Mouse (Mus musculus) MEL-GATA-1-ER (cell line): ENCODE data around the gene Slc26a8.
"Not testable (repeated sequence)": the region's sequence is repeated elsewhere in the genome, so short reads cannot be mapped to it uniquely, and the experiment has no call there.

Experiments
- DNase-seq: peaks from one replicate; pipeline ENCODE4 v3.0.0-alpha.2; 2012; ENCODE audit warnings: low read depth; ENCODE audit errors: extremely low read depth

Gene Slc26a8

DNA sequence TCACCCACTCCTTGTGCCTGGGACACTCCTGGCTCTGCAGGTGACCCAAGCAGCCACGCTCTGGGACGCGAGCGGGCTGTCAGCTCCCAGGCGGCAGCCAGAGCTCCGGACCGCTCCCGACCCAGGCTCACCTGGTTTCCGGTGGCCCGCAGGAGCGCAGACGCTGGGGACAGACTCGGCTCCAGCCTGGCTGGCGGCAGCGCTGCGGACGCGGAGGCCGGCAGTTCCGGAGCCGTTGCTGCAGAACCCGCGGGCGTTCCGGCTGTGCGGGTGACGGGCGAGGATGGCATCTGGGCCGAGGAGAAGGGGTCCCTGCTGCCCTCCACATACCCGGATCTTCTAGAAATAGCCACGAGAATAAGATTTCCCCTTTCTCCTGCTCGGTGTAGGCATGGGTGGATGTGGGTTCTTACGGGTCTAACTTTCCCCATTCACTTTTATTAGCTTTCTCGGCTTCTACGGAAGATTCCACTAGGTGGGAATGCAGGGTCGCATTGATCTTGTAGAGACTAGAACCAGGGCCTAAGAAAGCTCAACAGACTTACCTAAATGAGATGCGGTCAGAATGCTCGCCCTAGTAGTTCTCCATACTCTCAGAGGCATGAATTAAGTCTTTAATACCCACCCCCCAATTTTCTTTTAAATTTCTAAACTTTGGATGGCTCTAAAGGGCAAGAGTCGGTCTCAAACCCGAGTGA, at the start of gene Slc26a8:
Gene Slc26a8 (minus strand): TSS at position 648 of the 698 bp plus-strand sequence.
- DNase-seq = no peak

DNA sequence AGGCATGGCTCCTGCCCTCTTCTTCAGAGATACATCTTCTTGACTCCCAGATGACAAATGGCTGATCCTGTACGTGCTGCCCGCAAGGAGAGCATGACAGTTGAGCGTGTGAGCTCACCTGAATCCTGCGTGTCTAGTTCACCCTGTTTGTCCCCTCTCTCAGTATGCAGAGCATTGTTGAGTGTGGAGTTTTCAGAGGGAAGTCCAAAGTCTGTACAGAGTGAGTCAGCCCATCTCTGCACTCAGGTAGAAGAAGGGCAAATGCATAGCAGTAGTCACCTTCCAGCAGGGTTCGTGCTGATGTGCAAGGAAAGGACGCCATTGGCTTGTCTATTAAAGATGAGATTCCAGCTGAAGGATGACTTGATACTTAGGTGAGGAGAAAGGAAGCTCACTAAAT, 49.2 kb upstream of the Slc26a8 start:
- DNase-seq = no peak

DNA sequence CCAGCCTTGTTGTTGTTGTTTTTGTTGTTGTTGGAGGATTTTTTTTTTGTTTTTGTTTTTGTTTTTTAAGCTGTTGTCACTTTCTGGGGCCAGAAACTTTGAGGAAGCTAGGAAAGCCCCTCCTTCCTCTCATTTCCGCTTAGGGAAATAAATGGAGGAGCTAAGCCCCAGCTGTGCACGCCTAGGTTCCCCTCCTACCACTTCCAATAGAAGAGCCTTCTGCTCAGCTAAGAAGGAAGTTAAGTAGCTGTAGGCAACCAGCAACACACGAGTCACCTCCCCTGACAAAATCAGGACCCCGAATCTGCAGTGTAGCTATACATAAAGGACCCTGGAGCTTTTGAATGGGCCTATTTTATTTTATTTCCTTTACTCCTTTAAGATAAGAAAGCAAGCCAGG, 47.9 kb upstream of the Slc26a8 start:
- DNase-seq = no peak

DNA sequence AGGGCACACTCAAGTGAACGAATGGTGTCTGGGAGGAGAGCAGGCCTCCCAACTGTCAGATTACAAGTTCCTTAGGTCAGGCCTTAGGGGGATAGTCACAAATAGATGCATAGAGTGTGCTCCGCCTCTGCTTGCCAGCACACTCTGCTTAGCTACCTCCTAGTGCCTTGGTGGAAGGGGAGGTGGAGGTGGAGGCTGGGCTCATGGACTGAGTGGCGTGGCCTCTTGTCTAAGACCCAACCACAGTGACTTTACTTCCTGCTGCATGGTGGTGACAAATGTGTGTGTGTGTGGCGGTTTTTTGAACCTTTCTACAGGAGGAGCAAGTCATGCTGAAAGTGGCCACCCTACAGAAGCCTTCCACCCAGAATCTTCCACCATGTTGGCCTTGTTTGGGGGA, 46.5 kb upstream of the Slc26a8 start:
- no peak for DNase-seq

DNA sequence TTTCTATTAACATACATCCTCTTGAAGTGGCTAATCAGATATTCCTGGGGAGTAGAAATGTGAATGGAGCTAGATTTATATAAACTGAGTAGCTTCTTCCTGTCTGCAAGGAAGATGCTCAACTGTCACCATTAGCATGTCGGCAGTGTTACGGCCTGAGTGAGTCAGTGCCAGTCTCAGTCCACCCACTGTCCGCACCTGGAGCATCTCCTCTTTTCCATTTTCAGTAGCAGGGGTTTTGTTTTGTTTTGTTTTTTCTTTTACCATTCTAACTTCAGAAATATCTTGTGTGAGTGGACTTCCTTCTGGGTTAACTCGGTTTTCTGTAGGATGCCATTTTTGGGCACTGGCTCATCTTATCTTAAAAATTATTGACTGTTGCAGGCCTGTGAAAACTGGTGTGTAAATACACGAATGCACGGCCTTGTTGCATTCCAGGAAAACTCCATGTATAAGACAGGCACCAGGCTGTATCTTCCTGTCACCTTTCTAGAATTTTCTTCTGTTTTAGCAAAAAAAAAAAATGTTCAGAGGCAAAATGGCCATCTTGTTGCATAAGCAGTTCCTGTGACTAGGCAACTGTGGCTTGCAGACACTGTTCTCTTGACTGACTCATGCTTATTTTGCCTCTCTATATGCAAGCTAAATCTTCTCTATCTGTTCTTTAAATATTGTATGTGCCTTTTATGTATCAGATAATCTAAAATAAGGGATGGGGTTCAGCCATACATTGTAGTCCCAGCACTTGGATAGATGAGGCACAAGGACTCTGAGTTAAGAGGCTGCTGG, 45.5 kb upstream of the Slc26a8 start:
- DNase-seq = no peak

DNA sequence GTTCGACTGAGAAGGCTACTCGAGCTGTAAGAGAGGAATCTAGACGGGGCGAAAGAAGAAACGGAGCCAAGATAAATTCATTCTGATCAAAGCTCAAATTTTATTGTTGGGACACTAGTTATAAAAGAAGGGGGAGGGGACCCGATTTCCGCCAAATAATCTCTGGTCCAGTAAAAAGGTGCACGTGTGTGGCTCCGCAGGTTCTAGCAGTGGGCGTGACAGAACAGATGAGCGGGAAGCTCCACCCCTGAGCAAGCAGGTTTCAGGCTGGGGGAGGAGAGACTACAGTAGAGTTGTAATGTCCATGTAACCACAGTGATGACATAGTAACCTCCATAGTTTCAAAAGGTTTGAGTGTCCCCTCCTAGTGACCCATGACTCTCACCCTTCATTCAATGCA, 37.5 kb upstream of the Slc26a8 start:
- not testable (repeated sequence) for DNase-seq

DNA sequence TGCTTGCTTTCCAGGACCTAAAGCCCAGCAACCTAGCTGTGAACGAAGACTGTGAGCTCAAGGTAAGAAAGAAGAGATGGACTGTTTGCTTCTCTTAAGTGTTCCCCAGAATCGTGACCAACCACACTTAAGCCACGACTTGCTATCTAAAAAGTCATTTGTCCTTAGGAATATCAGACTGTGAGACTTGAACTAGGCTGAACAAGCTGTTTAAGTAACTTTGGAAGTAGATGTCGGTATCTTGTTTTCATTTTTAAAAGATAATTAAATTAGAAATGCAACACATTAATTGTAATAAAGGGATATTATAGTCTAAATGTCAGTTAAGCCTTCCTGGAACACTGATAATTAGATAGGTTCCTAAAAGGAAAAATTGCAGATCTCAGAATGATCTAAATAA, 35.8 kb upstream of the Slc26a8 start, which contains the start of gene AC170998.1:
Gene AC170998.1 (plus strand): TSS at position 301 of the 400 bp plus-strand sequence.
- no peak for DNase-seq

DNA sequence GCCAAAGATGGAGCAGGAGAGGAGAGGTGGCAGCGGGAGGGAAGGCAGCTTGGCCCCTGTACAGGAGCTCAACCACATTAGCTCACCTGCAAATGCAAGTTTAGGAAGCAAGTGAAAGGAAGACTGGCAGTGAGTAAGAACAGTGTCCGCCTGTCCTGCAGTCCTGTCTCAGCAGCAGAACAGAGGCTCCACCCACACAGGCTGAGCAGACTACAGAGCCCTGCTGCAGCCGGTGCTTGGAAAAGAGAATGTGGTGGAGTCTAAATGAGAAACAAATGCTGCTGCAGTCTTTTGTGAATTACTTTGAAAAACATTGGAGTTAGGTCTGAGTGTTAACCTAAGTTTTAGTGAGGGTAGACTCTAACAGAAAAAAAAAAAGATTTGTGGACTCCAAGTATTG, 27.5 kb upstream of the Slc26a8 start:
- DNase-seq = no peak

DNA sequence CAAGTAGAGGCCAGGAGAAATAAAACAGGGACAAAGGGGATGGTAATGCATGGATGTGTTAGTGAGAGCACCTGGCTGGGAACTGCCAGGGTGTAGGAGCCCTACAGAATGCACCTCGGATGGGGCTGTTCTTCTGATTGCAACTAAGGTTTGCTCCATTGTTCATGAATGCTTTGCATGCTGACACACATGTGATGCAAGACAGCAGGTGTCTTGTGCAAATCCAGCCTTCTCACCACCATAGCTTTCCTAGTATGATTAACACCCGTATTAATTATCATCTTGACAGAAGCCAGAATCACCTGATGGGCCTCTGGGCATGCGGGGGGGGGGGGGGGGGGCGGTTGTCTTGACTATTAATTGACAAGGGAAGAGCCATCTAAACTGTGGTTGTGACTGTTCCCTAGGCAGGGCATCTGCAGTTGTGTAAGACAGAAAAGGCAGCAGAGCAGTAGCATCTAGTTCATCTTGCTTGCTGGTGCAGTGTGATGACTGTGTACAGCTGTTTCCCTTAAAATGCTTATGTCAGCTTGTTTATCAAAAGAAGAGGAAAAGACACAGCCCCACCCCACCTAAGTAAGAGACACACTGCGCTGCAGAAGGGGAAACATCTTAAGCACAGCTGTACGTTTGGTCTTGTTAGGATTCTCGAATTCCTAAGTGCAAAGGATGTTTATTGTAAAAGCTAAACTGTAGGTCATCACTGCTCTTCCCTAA, 26.0 kb upstream of the Slc26a8 start:
- DNase-seq = no peak

DNA sequence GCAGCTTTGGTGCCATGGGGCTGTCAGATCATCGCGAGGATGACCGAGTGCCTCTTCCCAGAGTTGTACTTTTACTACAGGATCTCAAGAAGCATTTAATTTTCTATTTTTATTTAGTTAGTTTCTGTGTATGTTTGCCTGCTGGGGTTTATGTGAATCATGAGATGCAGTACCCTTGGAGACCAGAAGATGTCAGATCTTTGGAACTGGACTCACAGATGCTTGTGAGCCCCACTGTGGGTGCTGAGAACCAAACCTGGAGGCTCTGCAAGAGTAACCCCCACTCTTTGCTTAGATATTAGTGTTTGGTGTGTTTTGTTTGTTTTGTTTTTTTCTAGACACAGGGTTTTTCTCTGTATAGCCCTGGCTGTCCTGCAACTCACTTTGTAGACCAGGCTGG, 24.0 kb upstream of the Slc26a8 start:
- DNase-seq = no peak

DNA sequence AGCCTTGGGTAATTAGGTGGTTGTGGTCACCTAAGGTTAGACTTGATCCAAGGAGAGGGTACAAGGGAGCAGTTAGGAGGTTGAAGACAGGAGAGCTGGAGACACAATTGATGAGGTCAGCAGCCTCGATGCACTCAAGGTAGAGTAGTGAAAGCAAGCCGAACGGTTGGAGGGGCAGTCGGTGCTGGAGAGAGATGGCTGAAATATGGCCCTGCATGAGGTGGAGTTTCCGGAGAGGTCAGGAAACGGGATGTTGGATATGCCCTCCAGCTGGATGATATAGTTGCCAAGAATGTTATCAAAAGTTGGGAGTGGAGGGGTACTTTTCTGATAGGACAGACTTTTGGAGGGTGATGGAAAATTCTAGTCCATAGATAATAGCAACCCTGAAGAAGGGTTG, 22.3 kb upstream of the Slc26a8 start:
- no peak for DNase-seq

DNA sequence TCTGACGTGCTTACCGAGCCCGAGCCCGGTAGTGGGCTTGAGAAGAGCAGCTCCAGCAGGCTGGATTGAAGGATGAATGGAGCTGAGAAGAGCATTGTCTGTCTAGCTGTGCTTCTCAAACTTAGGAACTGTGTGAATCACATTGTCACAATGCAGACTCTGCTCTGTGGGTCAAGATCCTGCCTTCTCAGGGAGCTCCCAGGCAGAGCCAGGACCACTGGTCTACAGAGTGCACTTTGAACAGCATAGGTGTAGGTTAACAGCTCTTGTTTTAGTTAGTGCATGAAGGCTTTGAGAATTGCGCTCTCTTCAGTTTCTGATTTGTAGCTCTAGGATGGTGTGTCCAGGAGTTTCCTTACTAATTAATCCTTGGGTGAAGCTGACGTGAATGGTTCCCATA, 21.2 kb upstream of the Slc26a8 start:
- no peak for DNase-seq

DNA sequence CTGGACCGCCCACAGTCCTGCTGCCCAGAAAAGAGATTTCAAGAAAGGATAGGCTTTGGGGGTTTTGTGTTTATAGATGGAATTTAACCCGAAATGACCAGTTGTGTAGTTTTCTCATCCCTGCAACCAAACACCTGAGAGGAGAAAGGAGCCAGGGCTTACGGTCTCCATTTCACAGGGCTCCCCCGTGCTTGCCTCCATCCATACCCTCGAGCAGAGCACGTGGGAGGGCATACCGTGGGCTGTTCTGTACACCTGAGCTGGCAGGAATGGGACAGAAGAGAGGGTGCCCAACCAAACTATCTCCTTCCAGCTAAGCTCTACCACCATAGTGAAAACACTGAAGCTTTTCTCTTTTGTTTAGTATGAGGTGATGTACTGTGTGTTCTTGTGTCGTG, 20.3 kb upstream of the Slc26a8 start:
- no peak for DNase-seq

DNA sequence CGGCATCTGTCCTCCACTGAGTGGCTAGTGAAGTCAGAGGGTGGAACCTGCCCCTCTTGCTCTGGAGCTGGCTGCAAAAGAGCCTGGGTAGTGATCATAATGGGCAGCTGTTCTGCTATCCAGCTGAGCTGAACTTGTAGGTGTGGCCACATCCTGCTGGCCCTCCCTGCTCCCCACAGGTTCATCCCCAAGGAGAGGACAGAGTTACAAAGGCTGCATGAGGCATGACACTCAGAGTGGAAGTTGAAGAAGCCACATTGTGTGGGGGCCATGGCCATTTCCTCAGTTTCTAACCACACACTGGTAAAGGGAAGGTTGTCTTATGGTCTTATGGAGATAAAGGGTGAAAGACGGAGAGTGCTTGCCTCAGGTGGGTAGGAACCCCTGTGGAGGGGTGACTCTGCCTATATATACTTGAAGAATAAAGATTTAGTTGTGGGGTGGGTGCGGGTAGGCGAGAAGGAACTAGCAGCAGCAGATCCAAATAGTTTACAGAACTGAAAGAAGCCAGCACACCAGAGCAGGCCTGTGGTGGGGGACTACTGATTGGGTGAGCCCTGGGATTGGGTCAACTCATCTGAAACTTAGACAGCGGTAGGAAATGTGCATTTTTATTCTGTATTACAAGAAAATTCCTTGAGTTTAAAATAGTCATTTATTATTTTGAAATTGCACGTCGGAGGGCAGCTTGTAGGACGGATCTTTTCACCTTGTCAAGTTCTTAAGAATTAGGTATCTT, 19.7 kb upstream of the Slc26a8 start:
- no peak for DNase-seq

DNA sequence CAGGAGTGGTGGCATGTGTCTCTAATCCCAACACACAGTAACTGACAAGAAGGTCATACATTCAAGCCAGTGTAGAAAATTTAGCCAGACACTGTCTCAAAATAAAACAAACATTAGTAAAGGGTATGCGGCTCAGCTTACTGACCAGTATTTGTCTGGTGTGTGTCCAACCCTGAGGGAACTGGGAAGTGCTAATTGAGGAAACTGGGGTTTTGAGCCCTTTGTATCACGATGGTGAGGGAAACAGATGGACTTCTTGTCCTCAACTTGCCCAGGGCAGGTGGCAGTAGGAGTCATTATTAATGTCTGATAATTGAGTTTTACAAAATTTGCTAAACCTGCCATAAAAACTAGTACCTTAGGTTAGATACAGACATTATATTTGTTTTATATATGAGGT, 19.0 kb upstream of the Slc26a8 start:
- DNase-seq = no peak

DNA sequence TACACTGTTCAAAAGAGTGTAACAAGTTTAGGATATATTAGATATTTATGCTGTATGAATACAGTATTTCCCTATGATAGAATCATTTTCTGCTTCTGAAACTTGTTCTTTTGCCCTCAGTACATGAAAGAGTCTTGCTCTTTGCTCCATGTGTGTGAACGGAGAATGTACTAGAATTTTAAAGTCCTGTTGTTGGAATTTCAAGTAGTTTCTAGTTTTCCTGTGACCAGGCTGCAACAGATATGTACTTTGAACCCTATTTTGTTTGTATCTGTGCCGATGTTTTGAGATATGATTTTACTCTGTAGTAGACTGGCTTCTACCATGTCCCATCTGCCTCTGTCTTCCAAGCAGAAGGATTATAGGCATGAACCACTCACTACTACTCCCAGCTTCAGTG, 17.8 kb upstream of the Slc26a8 start:
- no peak for DNase-seq

DNA sequence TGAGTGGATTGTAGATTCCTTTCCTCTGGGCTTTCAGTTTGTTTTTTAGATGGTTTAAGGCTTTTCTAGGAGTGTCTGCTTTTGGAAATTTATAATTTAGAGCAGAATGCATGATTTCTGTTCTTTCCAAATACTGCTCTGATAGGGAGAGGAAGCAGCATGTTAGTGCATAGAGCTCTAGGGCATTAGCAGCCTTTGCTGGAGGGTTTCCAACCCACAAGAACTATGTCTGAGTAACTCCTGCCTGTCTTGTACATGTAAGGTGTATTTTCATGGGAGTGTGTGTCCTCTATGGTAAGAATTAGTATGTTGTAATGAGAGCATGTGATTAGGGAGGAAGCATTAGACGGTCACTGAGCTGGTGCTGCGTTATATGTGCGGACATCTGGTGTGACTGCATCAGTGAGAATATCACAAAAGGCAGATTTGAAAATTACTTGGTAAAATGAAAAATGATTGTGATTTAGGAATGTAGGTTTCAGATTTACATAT, 17.1 kb upstream of the Slc26a8 start:
- no peak for DNase-seq

DNA sequence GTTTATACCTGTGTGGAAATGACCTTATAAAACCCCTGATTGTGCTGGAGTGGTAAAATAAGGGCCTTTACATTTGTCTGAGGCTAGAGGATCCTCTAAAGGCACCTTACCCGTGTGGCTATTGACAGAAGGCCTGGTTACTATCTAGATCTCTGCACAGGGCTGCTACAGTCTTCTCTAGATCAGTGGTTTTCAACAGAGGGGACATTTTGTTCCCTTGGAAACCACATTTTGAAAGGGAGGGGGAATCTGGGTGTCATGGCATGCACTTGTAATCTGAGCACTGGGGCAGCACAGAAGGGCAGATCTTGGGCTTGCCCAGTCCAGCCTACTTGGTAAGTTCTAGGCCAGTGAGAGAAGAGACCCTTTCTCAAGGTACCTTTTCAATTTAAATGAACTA, 16.7 kb upstream of the Slc26a8 start:
- no peak for DNase-seq

DNA sequence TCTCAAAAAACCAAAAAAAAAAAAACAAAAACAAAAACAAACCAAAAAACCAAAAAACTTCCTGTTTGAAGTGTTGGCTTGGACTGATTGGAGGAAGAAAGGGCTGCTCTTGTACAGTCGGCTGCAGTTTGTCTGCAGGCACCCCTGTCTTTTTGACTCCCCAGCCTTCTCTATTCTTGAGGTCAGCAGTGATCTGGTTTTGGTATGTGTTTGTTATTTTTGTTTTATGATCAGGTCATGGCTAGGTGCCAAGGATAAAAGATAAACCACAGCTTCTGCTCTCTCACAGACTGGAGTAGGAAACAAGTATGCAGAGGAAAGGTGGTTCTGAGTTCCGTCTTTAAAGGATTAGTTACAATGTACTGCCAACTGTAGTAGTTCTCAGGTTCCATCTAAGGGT, 12.6 kb upstream of the Slc26a8 start:
- DNase-seq = no peak

DNA sequence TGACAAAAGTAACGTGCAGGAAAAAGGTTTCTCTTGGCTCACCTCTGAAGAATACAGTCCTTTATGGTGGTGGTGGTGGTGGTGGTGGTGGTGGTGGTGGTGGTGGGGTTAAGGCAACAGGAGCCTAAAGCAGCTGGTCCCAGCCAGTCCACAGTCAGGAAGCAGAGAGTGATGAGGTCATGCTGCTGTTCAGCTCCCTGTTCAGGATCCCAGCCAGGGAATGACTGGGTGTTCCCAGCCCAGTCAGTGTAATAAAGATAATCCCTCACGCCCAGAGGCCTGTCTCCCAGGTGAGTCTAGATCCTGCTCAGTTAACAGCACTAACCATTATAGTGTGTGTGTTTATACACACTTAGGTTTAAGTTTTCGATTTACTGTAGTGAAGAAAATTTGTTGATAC, 11.7 kb upstream of the Slc26a8 start:
- DNase-seq = no peak

DNA sequence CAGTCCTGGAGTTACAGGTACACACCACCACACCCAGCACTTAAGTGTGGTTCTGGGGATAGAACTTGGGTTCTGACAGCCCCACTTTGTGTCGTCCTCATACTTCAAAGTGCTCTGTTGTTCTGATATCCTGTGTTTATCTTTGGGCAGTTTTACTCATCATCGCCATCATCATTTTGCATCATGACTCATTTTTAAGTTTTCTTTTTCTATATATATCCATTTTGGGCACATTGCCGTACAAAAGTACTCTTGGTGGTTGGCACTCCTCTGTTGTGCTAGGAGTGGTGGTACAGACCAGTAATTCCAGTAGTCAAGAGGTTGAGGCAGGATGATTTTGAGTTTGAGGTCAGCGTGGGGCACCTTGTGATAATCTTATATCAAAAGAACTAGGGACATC, 11.1 kb upstream of the Slc26a8 start:
- DNase-seq = no peak
